Mouse (Mus musculus) testis, adult 2 months (tissue): ENCODE data around the gene Gm47959. TPM values are rescaled to one million over a fixed set of nuclear protein-coding genes. Genes with fewer than 3 reads are reported as not detected.

Experiments used
- H3K27ac ChIP-seq: fragments of 200-500 bp; 2 replicates; pipeline ENCODE4 v1.5.1; 2012; ENCODE audit warnings: low read depth, low read length; ENCODE audit not compliant: control insufficient read depth, insufficient read depth
- H3K27me3 ChIP-seq: fragments of 200-500 bp; 2 replicates; pipeline ENCODE4 v1.6.1; 2012; ENCODE audit warnings: mild to moderate bottlenecking, low read length, moderate library complexity; ENCODE audit not compliant: control insufficient read depth, insufficient read depth
- H3K36me3 ChIP-seq: fragments of 200-500 bp; 2 replicates; pipeline ENCODE4 v1.6.1; 2012; ENCODE audit warnings: mild to moderate bottlenecking, low read length; ENCODE audit not compliant: control insufficient read depth, insufficient read depth
- H3K4me1 ChIP-seq: fragments of 200-500 bp; 2 replicates; pipeline ENCODE4 v1.6.1; 2012; ENCODE audit warnings: low read length; ENCODE audit not compliant: control insufficient read depth, insufficient read depth
- H3K4me3 ChIP-seq: fragments of 200-500 bp; 2 replicates; pipeline ENCODE4 v1.5.1; 2012; ENCODE audit warnings: low read depth, mild to moderate bottlenecking, low read length, moderate library complexity, mixed read lengths; ENCODE audit not compliant: control insufficient read depth
- CTCF ChIP-seq: fragments of 200-500 bp; IDR thresholded peaks from 2 replicates; pipeline ENCODE4 v1.5.1; 2012; ENCODE audit warnings: low read depth, mild to moderate bottlenecking, inconsistent platforms, low read length, moderate library complexity; ENCODE audit not compliant: control insufficient read depth, insufficient read depth, insufficient replicate concordance
- POLR2A ChIP-seq: fragments of 200-500 bp; IDR thresholded peaks from 2 replicates; pipeline ENCODE4 v1.6.1; 2012; ENCODE audit warnings: low read depth, mild to moderate bottlenecking, inconsistent platforms, low read length, moderate library complexity; ENCODE audit not compliant: control insufficient read depth
- polyA plus RNA-seq: library from polyadenylated mRNA; depleted of rRNA; stranded (reverse); fragments of >200 nt; gene quantifications from 2 replicates; pipeline ENCODE4 v1.2.3, GENCODE M21; 2012

Gene Gm47959
- polyA plus RNA-seq, 1 experiment, result not detected

DNA sequence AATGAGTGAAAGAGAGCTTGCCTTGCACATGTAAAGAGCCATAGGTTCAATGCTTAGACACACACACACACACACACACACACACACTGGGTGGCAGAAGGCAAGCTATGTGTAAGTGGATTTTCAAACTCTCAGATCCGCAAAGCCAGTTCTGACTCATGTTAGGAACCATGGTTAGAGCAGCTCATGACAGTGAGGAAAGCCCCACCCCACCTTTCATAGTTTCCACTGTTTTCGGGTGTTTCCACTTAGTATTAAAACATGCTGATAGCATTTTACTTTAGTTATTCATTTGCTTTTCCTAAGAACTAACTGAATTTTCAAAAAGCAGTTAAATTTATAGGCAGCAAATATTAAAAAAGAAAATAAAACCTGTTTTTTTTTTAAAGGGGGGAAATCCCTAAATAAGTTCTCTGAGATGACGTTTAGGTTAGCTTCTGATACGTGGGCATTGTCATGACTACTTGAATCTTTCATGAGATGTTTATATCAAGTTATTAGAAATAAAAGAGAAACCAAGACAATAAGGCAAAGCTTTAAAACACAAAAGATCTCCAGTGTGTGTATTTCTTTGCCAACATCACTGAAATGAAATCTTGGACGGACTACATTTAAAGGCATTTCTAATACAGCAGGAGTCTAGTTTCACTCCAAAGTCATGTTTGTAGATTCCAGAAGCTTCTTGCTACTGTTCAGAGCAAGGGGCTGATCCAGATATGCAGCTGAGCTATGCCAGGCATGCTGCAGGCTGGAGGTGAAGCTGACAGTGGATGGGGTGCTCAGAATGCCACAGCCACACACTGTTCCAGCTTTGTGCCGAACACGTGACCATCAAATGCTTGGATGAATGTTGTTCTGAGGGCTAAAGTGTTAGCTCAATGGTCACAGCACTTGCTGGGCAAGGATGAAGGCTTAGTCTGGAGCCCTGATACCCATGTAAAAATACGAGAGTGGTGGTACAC, 6.2 kb downstream of the Gm47959 start:
- H3K36me3 ChIP-seq, result no peaks in the 10 kb centered on the region
- TF ChIP-seq POLR2A (no peak), CTCF (no peak)
- peaks cover 2% of the 10 kb centered on the region; the same call in 1 of the 2 replicates for H3K4me1 ChIP-seq

GRCm38 (mm10) chr1:83007471-83007870, 7.1 kb downstream of the Gm47959 start:
- peaks cover 2% of the 10 kb centered on the region; the same call in 1 of the 2 replicates for H3K4me1 ChIP-seq
- H3K27me3 ChIP-seq, result no peaks in the 10 kb centered on the region
- H3K4me3 ChIP-seq, result no peak overlapping the region
- no peak overlapping the region for H3K27ac ChIP-seq
- no peak for TF ChIP-seq POLR2A
- no peak for TF ChIP-seq CTCF
- no peaks in the 10 kb centered on the region for H3K36me3 ChIP-seq

More for the DNA sequence above, 6.2 kb downstream of the Gm47959 start:
- Histone ChIP-seq H3K4me3 (no peak overlapping the region), H3K27me3 (no peaks in the 10 kb centered on the region), H3K27ac (no peak overlapping the region)

DNA sequence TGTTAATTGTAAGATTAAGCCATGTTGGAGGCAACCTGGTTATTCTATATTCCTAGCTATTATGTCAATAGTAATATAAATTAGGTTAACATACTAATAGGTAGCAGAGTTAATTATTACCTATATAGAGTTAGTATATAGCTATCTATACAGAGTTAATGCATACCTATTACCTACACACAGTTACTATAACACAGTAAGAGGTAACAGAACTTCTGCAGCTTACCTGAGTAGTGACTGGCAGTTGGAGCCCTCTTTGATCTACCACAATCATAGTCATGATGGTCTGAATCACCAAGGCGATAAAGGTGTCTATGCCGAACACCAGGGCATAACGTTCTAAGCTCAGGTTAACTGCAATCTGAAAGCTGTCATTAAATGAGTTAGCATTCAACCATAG, 14.1 kb downstream of the Gm47959 start:
- Histone ChIP-seq H3K4me3 (no peak overlapping the region), H3K27me3 (no peaks in the 10 kb centered on the region), H3K36me3 (no peaks in the 10 kb centered on the region), H3K4me1 (no peaks in the 10 kb centered on the region), H3K27ac (no peak overlapping the region)
- no peak for TF ChIP-seq CTCF
- TF ChIP-seq POLR2A, result no peak

DNA sequence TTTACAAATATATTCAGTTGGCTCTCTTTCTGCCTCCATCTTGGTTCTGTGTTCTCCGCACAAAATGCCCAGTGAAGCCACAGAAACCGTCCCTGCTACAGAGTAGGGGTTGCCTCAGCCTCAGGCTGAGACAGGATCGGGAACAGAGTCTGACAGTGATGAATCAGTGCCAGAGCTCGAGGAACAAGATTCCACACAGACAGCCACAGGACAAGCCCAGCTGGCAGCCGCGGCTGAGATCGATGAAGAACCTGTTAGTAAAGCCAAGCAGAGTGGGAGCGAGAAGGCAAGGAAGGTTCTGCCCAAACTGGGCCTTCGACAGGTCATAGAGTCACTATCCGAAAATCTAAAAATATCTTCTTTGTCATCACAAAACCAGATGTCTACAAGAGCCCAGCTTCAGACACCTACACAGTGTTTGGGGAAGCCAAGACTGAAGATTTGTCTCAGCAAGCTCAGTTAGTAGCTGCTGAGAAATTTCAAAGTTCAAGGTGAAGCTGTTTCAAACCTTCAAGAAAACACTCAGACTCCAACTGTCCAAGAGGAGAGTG, 15.1 kb downstream of the Gm47959 start:
- no peaks in the 10 kb centered on the region for H3K36me3 ChIP-seq
- no peaks in the 10 kb centered on the region for H3K4me1 ChIP-seq
- TF ChIP-seq CTCF (no peak), POLR2A (no peak)
- H3K27me3 ChIP-seq, result no peaks in the 10 kb centered on the region
- no peak overlapping the region for H3K4me3 ChIP-seq
- no peak overlapping the region for H3K27ac ChIP-seq

- no peaks in the 10 kb centered on the region for H3K36me3 ChIP-seq
- no peak overlapping the region for H3K27ac ChIP-seq
- H3K4me1 ChIP-seq, result no peaks in the 10 kb centered on the region
- TF ChIP-seq CTCF, result no peak
- TF ChIP-seq POLR2A, result no peak
- H3K27me3 ChIP-seq, result no peaks in the 10 kb centered on the region
- no peak overlapping the region for H3K4me3 ChIP-seq
These were observed 16.2 kb downstream of the Gm47959 start for GRCm38 (mm10) chr1:83016556-83016955.

DNA sequence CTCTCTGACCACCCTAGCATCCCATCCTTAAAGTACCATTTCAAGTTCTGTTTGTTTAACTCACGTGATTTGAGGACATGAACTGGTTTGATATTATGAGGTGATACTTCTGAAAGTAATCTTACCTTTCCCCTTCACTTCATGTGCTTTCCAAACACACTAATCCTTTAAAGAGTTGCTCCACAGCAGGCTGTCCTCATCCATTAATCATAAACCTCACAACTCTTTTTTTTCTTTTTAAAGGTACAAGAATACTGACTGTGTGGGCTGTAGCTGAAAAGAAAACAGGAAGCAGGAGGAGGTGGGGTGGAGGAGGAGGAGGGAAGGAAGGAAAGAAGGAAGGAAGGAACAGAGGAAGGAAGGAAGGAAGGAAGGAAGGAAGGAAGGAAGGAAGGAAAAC, 31.6 kb downstream of the Gm47959 start:
- no peaks in the 10 kb centered on the region for H3K27me3 ChIP-seq
- H3K27ac ChIP-seq, result no peak overlapping the region
- no peak overlapping the region for H3K4me3 ChIP-seq
- H3K4me1 ChIP-seq, result no peaks in the 10 kb centered on the region
- H3K36me3 ChIP-seq, result no peaks in the 10 kb centered on the region
- no peak for TF ChIP-seq CTCF
- no peak for TF ChIP-seq POLR2A

DNA sequence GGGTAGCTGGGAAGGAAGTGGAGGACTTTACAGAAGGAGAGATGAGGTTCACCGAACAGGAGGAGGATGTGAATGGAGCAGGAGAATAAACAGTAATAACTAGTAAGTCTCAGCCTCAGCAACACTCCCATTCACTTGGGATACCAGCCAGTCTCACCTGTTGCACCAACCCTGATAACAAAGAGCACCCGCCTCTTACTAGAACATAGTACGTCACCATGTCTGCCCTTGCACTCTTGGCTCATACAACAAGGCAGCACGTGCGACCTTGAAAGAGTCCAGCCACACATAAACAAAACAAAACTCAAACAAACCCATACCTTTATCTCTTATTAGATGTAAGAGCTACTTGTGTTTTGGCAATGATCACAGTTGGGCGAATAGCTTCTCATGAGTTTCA, 32.2 kb downstream of the Gm47959 start:
- TF ChIP-seq POLR2A (no peak), CTCF (no peak)
- H3K27ac ChIP-seq, result no peak overlapping the region
- H3K36me3 ChIP-seq, result no peaks in the 10 kb centered on the region
- no peaks in the 10 kb centered on the region for H3K4me1 ChIP-seq
- no peaks in the 10 kb centered on the region for H3K27me3 ChIP-seq
- no peak overlapping the region for H3K4me3 ChIP-seq
